Mouse (Mus musculus): ENCODE measurements around the gene Phf23.

- TF ChIP-seq CTCF (conservative IDR thresholded peaks at IDR 0.05; ENCODE audit: low read length): no peak
- TF ChIP-seq POU5F1 (IDR thresholded peaks at IDR 0.05; ENCODE audit: borderline replicate concordance, low read length): no peak
These were observed 34.4 kb downstream of the Phf23 start for GRCm38 (mm10) chr11:70029829-70030550.

Data from E14TG2a.4 (cell line).